Mouse (Mus musculus): Measurements from ENCODE around the gene Kcnj9.

DNA sequence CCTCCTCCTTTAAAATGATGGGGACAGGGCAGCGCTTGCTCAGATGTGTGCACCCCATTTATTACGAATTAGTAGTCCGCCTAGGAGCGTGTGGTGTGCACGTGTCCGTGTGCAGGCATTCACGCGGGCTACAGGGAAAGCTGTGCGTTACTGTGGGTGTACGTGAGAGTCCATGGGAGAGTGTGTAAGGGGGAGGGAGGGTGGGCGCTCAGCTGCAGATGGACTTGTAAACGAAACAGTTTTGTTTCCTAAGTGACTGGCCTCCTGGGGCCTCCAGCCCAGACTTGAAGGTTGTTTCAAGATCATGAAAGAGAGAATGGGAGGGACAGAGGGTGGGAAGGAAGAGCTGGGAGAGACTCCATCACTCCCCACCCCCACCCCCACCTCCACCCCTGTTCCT is 27.9 kb downstream of the Kcnj9 start:
- no peak for TF ChIP-seq POLR2A (IDR thresholded peaks at IDR 0.05; ENCODE audit: extremely low read depth, insufficient read depth, low read length)
- TF ChIP-seq CTCF (IDR thresholded peaks at IDR 0.05; ENCODE audit: extremely low read depth, insufficient read depth, low read length) = no peak

All from cortical plate, adult 2 months (tissue).